Mouse (Mus musculus) testis, postnatal 14 days (tissue): ENCODE measurements at regions not wholly inside any gene's neighbourhood (a gene's known extent, or its start where the extent isn't known, plus 50 kb on each side); places are given as distances from the start of the nearest gene placed in this dataset.
A peak's percentile ranks its signal among the peaks of the same experiment; 100 is the strongest.
"Not testable (repeated sequence)": the region's sequence is repeated elsewhere in the genome, so short reads cannot be mapped to it uniquely, and the experiment has no call there.

ENCODE experiments used
- DNase-seq: peaks from one replicate; pipeline ENCODE4 v3.0.0; 2021; ENCODE audit warnings: low spot score

DNA sequence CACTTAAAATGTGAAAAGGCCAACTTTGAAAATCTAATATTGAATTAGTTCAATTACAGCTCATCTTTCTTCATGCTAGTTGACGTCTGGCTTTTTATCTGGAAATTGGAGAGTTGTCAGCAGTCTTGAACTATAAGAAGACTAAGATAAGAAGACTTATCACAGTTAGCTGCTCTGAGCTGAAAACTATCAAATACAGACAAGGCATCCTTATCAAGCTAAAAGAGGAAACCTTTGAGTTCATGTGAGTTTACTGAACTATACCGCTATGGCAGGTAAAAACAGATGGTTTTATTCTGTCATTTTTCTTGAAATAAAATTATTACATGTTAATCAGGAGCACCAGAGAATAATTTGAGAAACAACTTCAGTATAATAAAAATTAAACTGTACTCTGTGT is 735.2 kb upstream of the Marcks start:
- DNase-seq: no peak

DNA sequence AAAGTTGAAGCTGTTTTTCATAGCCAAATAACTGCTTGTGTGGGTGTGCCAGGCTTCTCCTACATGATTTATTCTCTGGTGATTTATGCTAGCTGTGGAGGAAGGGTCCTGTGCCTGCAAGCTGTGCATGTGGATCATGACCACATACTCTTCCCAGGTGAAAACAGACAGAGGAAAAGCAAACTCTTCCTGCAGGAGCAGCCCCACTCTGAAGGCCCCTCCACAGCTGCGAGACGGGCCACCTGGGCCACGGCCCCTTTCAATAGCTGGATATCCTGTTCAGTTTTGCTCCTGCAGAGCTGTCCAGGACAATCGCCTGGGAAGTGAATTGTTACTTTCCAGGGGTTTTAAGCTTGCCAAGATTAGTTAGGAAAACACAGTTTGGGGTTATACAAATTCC is 722.3 kb upstream of the Marcks start:
- no peak for DNase-seq

DNA sequence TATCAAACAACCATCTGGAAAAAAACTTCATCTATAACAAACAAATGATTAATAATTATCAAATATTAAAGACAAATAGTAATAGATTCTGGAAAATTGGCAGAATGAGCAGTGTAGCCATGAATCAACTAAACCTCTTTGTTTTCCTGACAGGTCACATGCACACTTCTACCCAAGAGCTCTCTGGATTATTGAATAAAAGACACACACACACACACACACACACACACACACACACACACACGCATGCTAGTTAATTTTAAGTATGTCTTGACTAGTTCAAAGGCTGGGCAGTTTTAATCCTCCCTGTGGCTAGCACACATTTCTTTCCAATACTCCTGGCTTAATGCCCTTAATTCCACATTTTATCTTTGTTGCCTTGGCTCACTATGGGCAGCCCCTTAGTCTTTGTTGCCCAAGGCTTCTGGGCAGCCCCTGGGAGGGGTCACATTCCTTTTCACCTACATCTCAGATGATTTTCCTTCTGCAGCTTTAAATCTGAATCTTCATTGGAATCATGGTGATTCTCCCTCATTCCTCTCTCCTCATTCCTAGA is 710.6 kb upstream of the Marcks start:
- no peak for DNase-seq

DNA sequence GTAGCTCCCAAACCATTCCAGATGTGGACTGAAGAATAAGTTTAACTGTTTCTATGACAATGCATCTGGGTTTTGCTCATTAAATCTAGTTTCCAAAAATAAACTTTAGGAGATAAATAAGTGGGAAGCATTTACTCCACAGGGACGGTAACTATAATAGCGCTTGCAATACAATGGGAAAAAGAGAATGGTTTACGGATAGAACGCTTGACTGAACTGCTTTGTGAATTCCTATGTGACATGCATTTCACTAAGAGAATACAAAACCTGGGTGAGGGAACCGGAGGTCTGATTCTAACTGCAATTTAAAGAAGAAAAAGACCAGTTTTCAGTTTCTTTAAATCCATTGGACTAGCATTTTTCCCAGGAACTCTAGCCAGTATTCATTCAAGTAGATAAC is 704.1 kb upstream of the Marcks start:
- no peak for DNase-seq

DNA sequence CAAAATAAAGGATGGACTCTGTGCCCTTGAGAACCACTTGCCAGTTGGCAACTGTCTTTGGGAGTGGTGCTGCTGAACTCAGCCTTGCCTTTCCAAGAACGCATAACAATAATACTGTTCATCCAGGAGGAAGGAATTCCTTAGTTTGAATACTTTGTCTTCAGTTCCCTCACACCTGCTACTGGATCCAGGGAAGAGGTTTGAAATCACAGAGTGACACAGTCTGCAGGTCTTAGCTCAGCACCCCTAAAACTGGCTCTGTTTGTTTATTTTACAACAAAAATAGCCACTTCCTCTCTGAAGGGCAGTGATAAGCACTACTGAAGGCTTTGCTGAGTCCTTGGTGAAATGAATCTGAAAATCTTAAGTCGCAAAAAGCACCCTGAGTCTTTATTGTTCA is 703.1 kb upstream of the Marcks start:
- DNase-seq: peak; percentile 5

DNA sequence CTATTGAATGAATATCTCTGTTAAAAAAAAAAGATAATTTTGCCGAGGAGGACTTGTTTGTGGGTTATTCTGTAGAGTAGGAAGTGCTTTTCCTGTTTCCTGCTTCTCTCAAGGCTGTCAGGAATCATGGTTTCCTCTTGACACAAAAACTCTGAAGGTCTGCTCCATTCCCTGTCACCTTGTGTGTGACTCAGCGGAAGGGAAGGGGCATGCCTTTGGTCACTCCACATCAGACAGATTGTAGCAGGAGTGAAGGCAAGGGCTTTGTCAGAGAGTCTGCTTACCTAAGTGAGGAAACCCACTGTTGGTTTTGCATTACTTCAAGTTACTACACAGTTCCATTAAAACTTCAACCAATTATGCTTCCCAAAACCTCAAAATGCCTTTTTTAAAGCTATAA is 699.0 kb upstream of the Marcks start:
- DNase-seq: no peak

DNA sequence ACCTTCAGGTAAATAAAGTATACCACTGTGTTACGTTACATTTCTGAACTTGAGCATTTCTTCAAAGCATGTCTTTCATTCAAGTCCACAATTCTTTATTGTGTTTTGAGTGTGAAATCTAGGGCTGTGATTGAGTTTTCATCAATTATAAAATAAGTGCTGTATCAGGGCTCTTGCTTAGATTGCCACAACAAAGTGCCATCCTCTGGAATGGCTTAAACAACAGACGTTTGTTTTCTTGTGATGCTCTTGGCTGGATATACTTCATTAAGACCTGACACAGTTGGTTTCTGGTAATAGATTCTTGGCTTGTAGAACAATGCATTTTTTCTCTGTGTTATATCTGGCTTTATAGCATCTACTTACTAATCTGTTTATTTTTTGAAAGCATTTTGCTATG is 674.3 kb upstream of the Marcks start:
- no peak for DNase-seq

DNA sequence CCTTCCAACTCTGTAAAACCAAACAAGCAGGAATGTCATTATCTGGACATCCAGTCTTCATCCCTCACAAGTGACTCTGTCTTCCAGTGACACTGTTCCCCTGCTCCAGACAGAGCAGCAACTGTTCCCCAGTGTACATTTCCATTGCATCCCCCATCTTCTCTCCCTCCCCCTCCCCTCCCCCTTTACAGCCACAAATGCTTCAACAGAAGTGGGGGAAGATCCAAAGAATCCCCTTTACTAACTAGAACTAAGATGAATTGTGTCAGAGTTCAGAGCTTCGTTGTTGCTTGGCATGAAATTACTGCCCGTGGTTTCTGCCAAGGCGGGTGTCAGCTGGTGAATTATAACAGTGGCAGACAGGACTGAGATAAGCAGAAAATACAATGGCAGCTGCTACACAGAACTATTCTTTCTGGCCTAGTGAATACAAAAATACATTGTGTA is 673.7 kb upstream of the Marcks start:
- peak; percentile 6 for DNase-seq

DNA sequence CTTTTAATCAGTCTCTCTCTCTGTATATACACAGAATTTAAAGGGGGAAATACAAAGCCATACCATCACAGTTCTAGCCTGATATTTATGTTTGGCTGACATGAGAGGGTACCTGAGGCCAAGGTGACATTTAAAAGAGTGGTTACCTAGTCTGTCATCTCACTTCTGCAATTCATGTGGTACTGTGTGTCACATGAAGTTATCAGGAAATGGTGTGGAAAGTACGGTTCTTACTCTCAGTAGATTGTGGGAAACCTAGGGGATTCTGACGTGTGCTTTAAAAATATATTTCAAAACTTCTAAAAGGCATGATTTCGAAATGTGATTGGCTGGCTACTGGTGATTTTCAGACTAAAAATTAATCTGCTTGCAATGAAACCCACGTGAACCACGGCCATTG is 673.1 kb upstream of the Marcks start:
- DNase-seq: no peak

DNA sequence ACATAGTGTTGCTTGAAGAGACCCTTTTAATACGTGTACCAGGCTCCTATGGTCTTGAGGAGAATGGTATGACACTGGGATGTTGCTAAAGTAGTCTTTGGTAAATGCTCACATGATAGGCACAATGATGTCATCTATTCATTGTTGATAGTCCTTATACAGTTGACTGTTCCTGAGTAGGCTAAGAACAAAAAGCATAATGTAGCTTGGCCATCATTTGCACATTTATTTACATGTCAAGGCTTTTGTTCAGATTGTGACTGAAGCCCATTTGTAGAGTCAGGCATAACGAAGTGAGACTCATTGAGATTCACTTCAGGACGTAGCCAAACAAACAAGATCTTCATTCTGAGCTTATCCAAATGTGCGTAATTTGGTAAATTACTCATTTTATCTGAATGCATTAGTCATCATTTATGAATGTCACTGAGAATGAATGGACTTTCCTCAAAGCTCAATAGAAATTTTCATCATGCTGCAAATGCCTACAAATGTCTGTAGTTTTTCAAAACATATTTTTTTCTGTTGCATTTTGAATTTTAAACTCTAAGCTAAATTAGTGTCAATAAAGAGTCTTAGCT is 664.6 kb upstream of the Marcks start:
- no peak for DNase-seq

DNA sequence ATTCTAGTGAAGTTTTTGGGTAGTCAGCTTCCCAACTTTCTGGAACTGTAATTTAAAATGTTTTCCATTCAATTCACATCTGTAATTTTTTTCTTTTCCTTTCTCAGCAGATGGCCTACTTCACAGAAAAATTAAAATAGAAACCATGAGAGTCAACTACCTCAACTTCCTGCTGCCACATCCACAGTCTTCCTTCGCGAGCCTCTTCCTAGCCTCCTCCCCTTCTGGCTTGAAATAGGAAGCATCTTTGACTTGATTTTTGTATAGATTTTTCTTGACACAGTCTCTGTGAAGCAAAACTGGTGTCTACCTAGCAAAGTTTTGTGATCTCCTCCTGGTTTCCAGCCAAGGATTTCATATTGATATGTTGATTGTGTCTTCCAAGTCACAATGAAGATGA is 660.7 kb upstream of the Marcks start:
- no peak for DNase-seq

DNA sequence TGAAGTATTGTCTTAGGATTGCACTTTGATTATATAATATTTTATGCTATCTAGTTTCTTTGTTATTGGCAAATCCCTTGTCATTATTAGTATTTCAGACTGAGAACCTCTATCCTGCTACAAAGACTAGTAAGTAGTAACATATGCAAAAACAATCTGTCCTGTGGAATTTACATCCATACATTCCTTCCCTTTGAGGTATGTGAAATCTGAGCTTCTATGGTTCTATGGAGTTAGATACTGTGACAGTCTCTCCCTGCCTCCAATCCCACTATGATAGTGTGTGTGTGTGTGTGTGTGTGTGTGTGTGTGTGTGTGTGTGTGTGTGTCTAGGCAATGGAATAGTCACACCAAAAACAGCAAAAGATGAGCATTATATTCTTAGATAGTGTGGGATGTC is 659.6 kb upstream of the Marcks start:
- DNase-seq: no peak

DNA sequence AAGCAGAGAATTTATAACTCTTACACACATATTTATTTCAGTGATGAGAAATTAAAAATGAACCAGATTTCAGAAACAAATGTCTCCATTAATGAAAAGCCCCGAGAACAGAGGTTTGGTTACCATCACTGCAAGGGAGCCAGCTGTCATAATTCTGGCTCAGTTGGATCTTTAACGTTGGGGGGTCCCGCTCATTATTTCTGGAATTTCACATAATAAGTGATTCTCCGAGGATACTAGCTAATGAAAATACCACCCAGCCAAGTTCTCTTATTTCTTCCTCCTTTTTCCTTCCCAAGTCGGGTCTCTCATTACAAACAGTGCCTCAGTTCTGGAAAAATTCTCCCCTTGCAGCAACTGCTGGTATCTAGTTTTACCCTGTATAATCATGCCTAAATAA is 659.0 kb upstream of the Marcks start:
- no peak for DNase-seq

DNA sequence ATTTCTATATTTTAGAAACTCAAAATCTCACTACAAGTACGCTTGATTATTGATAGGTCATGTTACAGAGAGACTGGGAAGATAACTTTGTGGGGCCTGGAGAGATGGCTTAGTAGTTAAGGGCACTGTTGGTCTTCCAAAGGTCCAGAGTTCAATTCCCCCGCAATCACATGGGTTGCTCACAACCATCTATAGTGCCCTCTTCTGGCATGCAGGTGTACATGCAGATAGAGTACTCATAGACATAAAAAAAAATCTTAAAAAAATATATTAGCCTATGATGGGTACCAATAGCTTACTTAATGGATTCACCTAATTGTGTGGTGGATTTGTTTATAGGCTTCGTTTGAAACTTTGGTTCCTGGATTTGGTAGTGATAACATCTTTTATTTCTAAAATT is 654.2 kb upstream of the Marcks start:
- no peak for DNase-seq

DNA sequence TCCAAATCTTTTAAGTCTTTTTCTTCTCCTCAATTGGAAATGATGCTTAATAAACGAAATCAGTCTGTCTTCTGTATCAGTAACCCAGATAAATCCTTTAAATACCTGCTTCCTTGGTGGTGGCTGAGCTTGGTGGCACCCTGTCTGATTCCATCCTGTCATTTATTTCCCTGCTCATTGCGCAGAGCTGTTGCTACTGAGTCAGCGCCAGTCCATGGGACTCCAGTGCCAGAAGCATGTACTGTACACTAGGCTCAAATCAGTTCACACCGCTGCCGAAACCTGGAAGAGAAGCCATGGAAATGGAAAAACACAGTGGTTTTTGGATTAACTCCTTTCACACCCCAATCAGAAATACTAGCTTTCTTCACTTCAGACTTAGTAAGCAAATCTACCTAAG is 649.3 kb upstream of the Marcks start:
- no peak for DNase-seq

DNA sequence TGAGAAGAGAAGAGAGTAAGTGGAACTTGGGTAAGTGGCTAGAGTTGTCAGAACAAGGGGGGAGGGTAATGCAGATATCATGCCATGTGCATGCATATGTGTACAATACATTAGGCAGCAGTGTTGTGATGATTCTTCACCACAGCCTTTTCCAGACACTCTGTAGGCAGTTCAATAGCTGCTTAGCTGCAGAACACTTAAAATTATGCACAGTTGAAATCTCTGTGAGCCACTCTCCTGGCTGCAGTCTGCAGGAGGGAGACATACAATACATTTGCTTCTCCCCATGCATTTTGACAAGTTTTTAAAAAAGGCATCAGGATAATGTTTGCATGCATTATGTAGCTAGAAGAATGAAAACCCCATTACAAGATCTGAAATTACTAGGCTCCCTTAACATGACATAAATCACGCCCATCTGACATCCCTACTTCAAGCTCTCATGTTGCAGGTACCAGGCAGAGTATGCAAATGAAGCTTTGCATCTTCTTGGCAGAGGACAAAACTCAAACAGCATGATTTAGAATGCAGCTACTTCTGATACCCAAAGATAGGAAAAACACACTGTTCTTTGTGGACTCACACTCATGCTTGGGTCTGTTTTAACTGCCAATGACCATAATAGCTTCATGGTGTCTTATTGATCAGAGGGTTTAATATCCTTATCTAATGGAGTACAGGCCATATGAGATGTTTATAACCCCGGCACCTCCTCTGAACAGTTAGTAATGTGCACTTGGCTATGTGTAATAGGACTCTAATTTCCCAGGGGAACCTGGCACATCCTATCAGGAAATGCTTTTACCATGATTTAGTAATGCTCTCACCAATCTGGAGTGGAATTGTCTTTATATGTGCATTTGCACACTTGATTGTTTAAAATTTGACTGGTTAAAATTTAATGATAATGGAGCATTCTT is 640.9 kb upstream of the Marcks start:
- DNase-seq: no peak

DNA sequence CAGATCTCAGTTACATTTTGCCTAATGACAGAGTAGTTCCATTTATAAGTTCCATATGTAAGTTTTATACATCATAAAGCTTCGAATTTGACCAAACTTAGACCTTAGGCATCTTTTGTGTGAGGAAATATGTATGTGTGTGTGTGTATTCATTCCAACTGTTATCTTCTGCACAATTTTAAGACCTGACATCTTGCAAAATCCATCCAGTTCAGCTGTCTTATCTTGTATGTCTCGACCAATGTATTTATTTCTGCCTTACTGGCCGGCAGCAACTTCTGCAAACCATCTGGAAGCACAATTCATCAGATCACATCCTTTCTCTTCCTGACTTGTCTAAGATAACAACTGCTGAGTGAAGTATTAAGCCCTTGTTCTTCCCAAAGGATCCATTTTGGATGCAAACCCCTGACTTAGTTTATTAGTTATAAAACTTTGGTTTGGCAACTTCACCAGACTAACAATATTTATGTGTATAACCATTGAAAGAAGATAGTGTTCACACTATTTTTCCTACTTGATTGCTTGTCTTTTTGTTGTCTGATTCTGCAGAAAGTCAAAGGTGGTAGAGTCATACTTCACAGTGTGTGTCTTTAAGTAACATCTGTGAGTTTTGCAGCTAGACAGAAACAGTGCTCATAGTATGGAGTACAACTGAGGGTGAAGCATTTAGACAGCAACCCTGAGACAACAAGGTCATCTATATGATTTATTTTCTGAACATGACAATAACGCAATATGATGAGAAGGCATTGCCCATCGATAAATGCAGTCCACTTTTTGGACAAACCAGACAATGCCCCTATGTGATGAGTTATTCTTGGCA is 622.0 kb upstream of the Marcks start:
- no peak for DNase-seq

DNA sequence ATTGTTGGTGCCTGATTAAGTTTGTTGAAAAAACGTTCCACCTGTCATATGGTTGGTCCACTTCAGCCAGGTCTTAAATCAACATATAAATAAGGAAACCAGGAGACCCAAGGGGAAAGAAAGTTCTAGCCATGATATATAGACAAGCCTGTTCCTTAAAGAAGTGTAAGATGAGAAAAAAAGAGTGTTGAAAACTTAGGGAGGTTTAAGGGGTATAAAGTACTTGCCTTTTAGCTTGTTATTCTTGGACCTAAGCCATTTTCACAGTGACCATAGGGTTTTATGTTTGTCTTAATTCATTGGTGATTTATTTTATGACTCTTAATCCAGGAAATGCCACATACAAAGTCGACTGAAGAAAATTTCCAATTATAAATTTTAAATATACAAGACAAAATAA is 602.9 kb upstream of the Marcks start:
- DNase-seq: no peak

DNA sequence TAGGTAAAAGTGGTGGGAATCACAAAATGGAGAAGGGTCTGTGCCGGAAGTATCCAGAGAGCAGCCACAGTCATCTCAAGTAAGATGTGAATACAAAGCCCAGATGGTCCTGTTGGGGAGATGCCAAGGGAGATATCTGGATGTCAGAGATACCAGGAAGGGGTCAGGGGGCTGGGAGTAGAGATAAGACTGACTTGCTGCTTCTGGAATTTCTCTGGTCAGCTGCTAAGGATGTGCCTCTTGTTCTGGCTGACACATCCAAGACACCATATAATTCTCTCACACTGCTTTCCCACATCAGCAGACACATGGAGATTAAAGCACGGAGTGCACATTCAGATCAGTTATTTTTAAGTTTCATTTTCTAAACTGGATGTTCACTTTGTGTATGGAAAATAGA is 600.3 kb upstream of the Marcks start:
- no peak for DNase-seq

DNA sequence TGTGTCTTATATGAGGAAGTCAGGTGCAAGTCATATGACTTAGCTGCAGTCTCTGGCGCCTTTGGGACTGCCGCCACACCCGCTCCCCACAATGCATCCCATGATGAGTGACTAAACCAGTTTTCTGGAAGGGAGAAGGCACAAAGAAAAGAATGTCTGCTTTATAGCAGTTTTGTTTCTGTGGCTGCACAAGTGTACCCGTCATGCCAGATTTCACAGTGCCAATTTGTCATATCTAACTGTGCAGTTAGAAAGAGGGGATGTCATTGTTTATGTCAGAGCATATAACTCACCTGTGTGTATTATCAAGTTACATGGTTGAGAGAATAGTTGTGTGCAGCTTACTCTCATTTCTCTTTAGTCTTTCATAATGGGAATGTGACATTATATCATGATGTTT is 586.9 kb upstream of the Marcks start:
- DNase-seq: no peak

DNA sequence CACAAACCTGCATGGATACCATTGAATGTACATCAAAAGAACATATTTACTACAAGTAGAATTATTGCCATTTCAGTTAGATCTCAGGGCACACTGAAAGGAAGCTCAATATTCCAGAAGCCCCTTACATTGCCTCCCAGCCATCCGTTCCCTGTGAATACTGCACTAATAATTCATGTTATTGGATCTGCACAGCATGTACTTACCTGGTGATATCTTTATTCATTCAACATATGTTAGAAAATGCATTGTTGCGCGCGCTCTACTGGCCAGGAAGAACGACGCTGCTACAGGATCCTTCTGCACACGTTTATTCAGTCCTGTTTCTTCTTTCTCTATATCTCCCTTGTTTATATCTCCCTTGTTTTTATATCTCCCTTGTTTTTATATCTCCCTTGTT is 586.3 kb upstream of the Marcks start:
- not testable (repeated sequence) for DNase-seq

DNA sequence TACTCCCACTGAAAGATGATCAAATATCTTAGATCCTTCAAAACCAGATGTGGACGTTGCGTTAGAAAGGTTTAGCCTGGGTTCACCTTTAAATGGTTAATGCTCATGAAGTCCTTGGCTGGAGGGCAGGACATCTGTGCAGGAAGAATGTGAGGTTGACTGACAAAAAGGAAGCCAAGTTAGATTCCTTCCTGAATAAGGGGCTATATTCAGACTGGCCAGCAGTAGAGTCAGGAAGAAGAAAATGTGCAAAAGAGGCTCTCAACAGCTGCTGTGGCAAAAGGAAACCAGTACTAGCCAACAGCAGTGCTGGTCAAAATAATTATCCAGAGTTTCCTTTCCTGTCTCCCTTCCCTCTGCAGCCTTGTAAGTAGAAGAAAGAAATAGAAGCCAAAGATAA is 582.0 kb upstream of the Marcks start:
- DNase-seq: no peak

DNA sequence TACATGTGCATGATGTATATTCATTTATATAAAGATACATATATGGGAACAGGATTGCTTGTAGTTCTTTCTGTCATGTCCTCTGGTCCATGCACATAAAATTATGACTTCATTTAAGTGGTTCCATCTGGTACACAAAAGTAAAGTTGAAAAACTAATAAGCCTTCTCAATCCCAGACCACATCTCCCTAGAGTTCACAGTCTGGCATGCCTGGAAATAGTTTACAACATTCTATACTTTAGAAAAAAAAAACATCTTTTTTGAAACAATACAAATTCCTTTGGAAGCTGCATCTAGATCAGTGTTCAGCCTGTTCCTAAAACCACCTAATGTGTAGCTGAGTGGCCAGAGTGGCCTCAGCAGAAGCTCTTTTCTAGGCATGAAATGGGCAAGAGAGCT is 578.2 kb upstream of the Marcks start:
- no peak for DNase-seq
